Mouse (Mus musculus) CH12.LX (cell line): ENCODE data around the gene Msx2. TPM values are rescaled to one million over a fixed set of nuclear protein-coding genes. Genes with fewer than 3 reads are reported as not detected.

Source experiments
- DNase-seq: peaks from one replicate; pipeline ENCODE4 v3.0.0-alpha.2; 2013; ENCODE audit errors: extremely low read depth
- H3K27ac ChIP-seq: 2 replicates; pipeline ENCODE4 v1.5.1; 2012; ENCODE audit warnings: low read depth, mild to moderate bottlenecking, control low read depth, moderate library complexity; ENCODE audit not compliant: insufficient read depth
- H3K27me3 ChIP-seq: replicated peaks from 2 replicates; pipeline ENCODE3; 2012; ENCODE audit warnings: inconsistent platforms
- H3K36me3 ChIP-seq, 2 experiments: replicated peaks in 1 of 2; 2 replicates each; pipeline versions ENCODE3 to v1.6.1; 2012; ENCODE audit warnings: inconsistent platforms in 1 of 2, low read length in 1 of 2, mild to moderate bottlenecking in 1 of 2, mixed read lengths in 1 of 2, moderate library complexity in 1 of 2; ENCODE audit not compliant: control insufficient read depth in 1 of 2, insufficient read depth in 1 of 2
- H3K4me1 ChIP-seq, 2 experiments: 2 replicates each; pipeline ENCODE4 v1.6.1; 2012; ENCODE audit warnings: inconsistent platforms in 1 of 2, moderate library complexity in 1 of 2; ENCODE audit not compliant: insufficient read depth in 2 of 2, control insufficient read depth in 1 of 2
- H3K4me2 ChIP-seq: 2 replicates; pipeline ENCODE4 v1.6.1; 2012; ENCODE audit warnings: low read depth, mild to moderate bottlenecking, control low read depth; ENCODE audit not compliant: poor library complexity, insufficient read depth, severe bottlenecking
- H3K4me3 ChIP-seq, 3 experiments: fragments of 150-350 bp in 1 of 3; sonication (generic) in 1 of 3; replicated peaks in 1 of 3; 2 replicates each; pipeline versions ENCODE3 to v1.5.1; 2011 to 2012; ENCODE audit warnings: low read depth in 2 of 3, low read length in 2 of 3, mild to moderate bottlenecking in 2 of 3, moderate library complexity in 2 of 3, control low read depth in 1 of 3, improper control_type of control experiment in 1 of 3, inconsistent platforms in 1 of 3, mixed read lengths in 1 of 3; ENCODE audit not compliant: poor library complexity in 1 of 3
- H3K79me2 ChIP-seq: replicated peaks from 2 replicates; pipeline ENCODE4 v1.6.1; 2012; ENCODE audit warnings: mild to moderate bottlenecking, moderate library complexity; ENCODE audit not compliant: control insufficient read depth, poor library complexity, insufficient read depth, severe bottlenecking; ENCODE audit errors: extremely low read depth
- H3K9ac ChIP-seq: 2 replicates; pipeline ENCODE4 v1.6.1; 2012; ENCODE audit warnings: low read depth, mild to moderate bottlenecking, control low read depth, moderate library complexity; ENCODE audit not compliant: insufficient read depth
- H3K9me3 ChIP-seq: replicated peaks from 2 replicates; pipeline ENCODE3; 2012; ENCODE audit warnings: low read length, inconsistent platforms, mixed read lengths
- BHLHE40 ChIP-seq: IDR thresholded peaks from 2 replicates; pipeline ENCODE4 v1.6.1; 2011; ENCODE audit warnings: mild to moderate bottlenecking, low read depth, low read length, improper control_type of control experiment
- CTCF ChIP-seq, 2 experiments: IDR thresholded peaks in 1 of 2; conservative IDR thresholded peaks in 1 of 2; 2 replicates each; pipeline ENCODE4 v1.5.1; 2011 to 2012; ENCODE audit warnings: low read depth in 2 of 2, low read length in 2 of 2, improper control_type of control experiment in 1 of 2, inconsistent platforms in 1 of 2, mild to moderate bottlenecking in 1 of 2, moderate library complexity in 1 of 2
- ELF1 ChIP-seq: IDR thresholded peaks from 2 replicates; pipeline ENCODE4 v1.6.1; 2014; ENCODE audit warnings: low read depth, mild to moderate bottlenecking, inconsistent platforms, low read length, improper control_type of control experiment
- ETS1 ChIP-seq: conservative IDR thresholded peaks from 2 replicates; pipeline ENCODE4 v1.6.1; 2012; ENCODE audit warnings: low read depth, mild to moderate bottlenecking, inconsistent platforms, low read length, improper control_type of control experiment, moderate library complexity
- HCFC1 ChIP-seq: IDR thresholded peaks from 2 replicates; pipeline ENCODE4 v1.6.1; 2012; ENCODE audit warnings: low read depth, mild to moderate bottlenecking, inconsistent platforms, low read length, improper control_type of control experiment
- IRF4 ChIP-seq: IDR thresholded peaks from 2 replicates; pipeline ENCODE4 v1.6.1; 2014; ENCODE audit warnings: low read depth, mild to moderate bottlenecking, inconsistent platforms, low read length, improper control_type of control experiment
- JUN ChIP-seq: IDR thresholded peaks from 2 replicates; pipeline ENCODE4 v1.6.1; 2011; ENCODE audit warnings: low read depth, mild to moderate bottlenecking, low read length, improper control_type of control experiment, moderate library complexity; ENCODE audit not compliant: insufficient read depth
- KAT2A ChIP-seq: IDR thresholded peaks from 2 replicates; pipeline ENCODE4 v1.6.1; 2012; ENCODE audit warnings: low read length, improper control_type of control experiment, inconsistent platforms; ENCODE audit not compliant: insufficient replicate concordance
- MAX ChIP-seq: IDR thresholded peaks from 2 replicates; pipeline ENCODE4 v1.6.1; 2011; ENCODE audit warnings: low read length, improper control_type of control experiment
- MAZ ChIP-seq: IDR thresholded peaks from 2 replicates; pipeline ENCODE4 v1.6.1; 2012; ENCODE audit warnings: low read depth, mild to moderate bottlenecking, inconsistent platforms, low read length, improper control_type of control experiment, moderate library complexity
- MXI1 ChIP-seq: IDR thresholded peaks from 2 replicates; pipeline ENCODE4 v1.6.1; 2011; ENCODE audit warnings: mild to moderate bottlenecking, low read depth, low read length, improper control_type of control experiment
- NELFE ChIP-seq: IDR thresholded peaks from 2 replicates; pipeline ENCODE4 v1.6.1; 2011; ENCODE audit warnings: low read depth, low read length, improper control_type of control experiment
- NRF1 ChIP-seq: IDR thresholded peaks from 2 replicates; pipeline ENCODE4 v1.6.1; 2014; ENCODE audit warnings: low read depth, mild to moderate bottlenecking, inconsistent platforms, low read length, improper control_type of control experiment, moderate library complexity
- RCOR1 ChIP-seq: conservative IDR thresholded peaks from 2 replicates; pipeline ENCODE4 v1.6.1; 2012; ENCODE audit warnings: low read depth, mild to moderate bottlenecking, inconsistent platforms, low read length, improper control_type of control experiment
- SMC3 ChIP-seq: IDR thresholded peaks from 2 replicates; pipeline ENCODE4 v1.6.1; 2011; ENCODE audit warnings: low read depth, low read length, improper control_type of control experiment
- TBP ChIP-seq: conservative IDR thresholded peaks from 2 replicates; pipeline ENCODE4 v1.6.1; 2011; ENCODE audit warnings: low read depth, low read length, improper control_type of control experiment
- TCF12 ChIP-seq: IDR thresholded peaks from 2 replicates; pipeline ENCODE4 v1.6.1; 2014; ENCODE audit warnings: low read depth, mild to moderate bottlenecking, inconsistent platforms, low read length, improper control_type of control experiment
- USF1 ChIP-seq: IDR thresholded peaks from 2 replicates; pipeline ENCODE4 v1.6.1; 2014; ENCODE audit warnings: low read depth, mild to moderate bottlenecking, inconsistent platforms, low read length, improper control_type of control experiment
- USF2 ChIP-seq: conservative IDR thresholded peaks from 2 replicates; pipeline ENCODE4 v1.6.1; 2011; ENCODE audit warnings: low read depth, low read length, improper control_type of control experiment
- ZC3H11A ChIP-seq: IDR thresholded peaks from 2 replicates; pipeline ENCODE4 v1.6.1; 2012; ENCODE audit warnings: low read depth, mild to moderate bottlenecking, inconsistent platforms, low read length, improper control_type of control experiment
- ZMIZ1 ChIP-seq: IDR thresholded peaks from 2 replicates; pipeline ENCODE4 v1.6.1; 2012; ENCODE audit warnings: low read depth, mild to moderate bottlenecking, inconsistent platforms, low read length, improper control_type of control experiment
- dilution Hi-C: fragments of 300-500 bp; cut with MboI; formaldehyde crosslinking; loops from 2 replicates; pipeline ENCODE4 v1.14.3; 2020; ENCODE audit warnings: low sequenced_read_pairs; ENCODE audit not compliant: extremely low pct_unique_long_range_greater_than_20kb, extremely low pct_ligation_motif_present
- in situ Hi-C: fragments of 300-500 bp; cut with MboI; formaldehyde crosslinking; loops from 3 replicates; pipeline ENCODE4 v1.14.3; 2019; ENCODE audit warnings: low sequenced_read_pairs, low pct_ligation_motif_present, low pct_unique_long_range_greater_than_20kb, mixed read lengths
- polyA plus RNA-seq: library from polyadenylated mRNA; unstranded; fragments of >175 nt; gene quantifications from 2 replicates; pipeline ENCODE4 v1.2.1, GENCODE M21; 2012; ENCODE audit warnings: low read depth; ENCODE audit not compliant: insufficient read length
- total RNA-seq, 2 experiments: library from RNA; depleted of rRNA; stranded (reverse); fragments of 300-350 nt in 1 of 2; fragments of >200 nt in 1 of 2; gene quantifications; 2 replicates each; pipeline ENCODE4 v1.2.3; 2012 to 2014

Msx2 gene
- not detected in 2 replicates for total RNA-seq (2012; rRNA removed)
- total RNA-seq (2014; rRNA removed) = not detected in 2 replicates
- polyA plus RNA-seq = not detected in 2 replicates

DNA sequence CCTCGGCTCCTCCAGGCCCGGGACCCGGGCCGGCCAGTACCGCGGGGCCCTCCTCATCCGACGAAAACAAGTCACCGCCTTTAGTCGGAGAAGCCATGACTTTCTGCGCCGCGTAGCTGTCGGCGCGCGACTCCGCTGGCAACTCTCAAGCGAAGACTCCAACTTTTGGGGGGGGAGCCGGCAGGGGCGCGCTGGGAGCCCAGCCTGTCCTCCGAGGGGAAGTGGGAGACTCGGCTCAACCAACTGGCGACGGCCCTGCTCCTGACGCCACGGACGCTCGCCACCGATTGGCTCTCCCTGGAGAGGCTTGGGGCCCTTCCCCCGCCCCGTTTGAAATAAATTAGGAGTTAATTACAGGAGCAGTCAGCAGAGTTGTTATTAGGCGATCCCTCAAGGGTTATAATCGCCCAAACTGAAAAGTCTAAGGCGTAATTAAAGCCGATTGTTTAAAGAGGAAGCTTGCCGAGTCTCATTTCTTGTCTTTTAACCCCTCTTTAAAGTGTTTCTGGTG lies at the start of gene Msx2:
TSS of gene Msx2 (minus strand) at position 461 of the 511 bp plus-strand sequence.
- no peak for DNase-seq
- H3K9ac ChIP-seq = no peak within 1 kb of the TSS
- H3K9me3 ChIP-seq = no peaks in the 10 kb centered on the region
- no peak within 1 kb of the TSS for H3K27ac ChIP-seq
- H3K4me3 ChIP-seq = no peak within 1 kb of the TSS
- dilution Hi-C loops (no loop called here), in situ Hi-C loops (loop anchor here (25.0 kb wide), 1 partner anchor 215 kb away; no protein-coding TSS in a partner anchor)
- no peak within 1 kb of the TSS for H3K4me2 ChIP-seq
- no peaks in the 10 kb centered on the region for H3K79me2 ChIP-seq
- no peak for TF ChIP-seq NRF1
- H3K27me3 ChIP-seq = peaks cover 67% of the 10 kb centered on the region
- H3K36me3 ChIP-seq = no peaks in the 10 kb centered on the region
- peaks cover 0 to 3% of the 10 kb centered on the region in 2 experiments; a peak in 1 of 4 replicates for H3K4me1 ChIP-seq

DNA sequence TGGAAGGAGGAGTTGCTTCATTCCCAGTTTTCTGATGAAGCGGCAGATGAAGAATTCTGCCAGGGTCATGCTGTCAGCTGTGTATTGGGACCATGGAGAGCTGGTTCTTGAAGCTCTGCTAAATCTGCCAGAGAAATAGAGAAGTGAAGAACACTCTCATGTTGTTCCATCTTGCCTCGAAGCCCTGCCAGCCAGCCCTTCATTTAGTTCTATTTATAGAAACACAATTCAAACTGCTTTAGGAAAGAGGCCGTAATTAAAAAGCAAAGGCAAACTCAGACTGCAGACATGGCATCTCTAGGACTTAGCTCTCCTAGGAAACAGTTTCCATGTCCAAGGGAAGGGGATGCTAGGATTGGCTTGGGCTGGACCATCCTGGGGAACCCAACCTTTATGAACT lies 48.6 kb upstream of the Msx2 start:
- dilution Hi-C loops = no loop called here
- TF ChIP-seq ETS1 (no peak), BHLHE40 (no peak), RCOR1 (no peak), MAX (no peak), NRF1 (no peak), HCFC1 (no peak), CTCF (conservative IDR thresholded peaks at IDR 0.05 in 1 of 2, IDR thresholded peaks at IDR 0.05 in 1 of 2; ENCODE audit: low read depth in 2 of 2, low read length in 2 of 2) (no peak), MAZ (no peak), IRF4 (no peak)
- Histone ChIP-seq H3K79me2 (no peaks in the 10 kb centered on the region), H3K36me3 (no peaks in the 10 kb centered on the region), H3K9me3 (no peaks in the 10 kb centered on the region), H3K4me2 (no peak overlapping the region), H3K27me3 (peaks cover 7% of the 10 kb centered on the region), H3K9ac (no peak overlapping the region), H3K4me3 (no peak overlapping the region), H3K4me1 (peaks cover 0 to 5% of the 10 kb centered on the region in 2 experiments; a peak in 2 of 4 replicates), H3K27ac (no peak overlapping the region)
- in situ Hi-C loops = no loop called here
- no peak for DNase-seq

DNA sequence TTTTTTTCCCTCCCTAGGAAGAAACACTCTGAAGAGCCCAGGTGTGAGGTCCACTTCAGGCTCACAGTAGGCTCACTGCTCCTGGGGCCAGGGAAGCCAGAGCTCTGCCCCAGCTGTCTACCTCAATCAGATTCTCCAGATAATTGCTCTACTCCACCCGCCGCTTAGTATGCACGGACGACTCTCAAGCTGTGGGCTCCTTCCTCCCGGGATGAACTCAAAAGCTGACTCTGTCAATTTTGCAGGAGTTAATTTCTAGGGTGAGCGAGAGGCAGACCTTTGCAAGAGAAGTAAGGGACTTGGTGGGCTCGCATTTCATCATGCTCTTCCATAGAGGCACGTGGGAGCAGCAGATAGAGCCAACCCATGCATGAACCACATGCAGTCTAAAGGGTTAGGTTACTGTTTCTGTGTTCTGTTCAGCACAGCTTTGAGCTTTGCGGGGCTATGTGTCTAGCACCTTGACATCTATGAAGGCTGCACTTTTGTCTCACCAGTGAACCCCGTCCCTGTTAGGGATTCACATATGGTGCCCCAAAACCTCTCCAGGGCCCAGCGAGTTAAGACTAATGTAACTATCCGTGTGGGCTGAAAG lies 47.6 kb upstream of the Msx2 start:
- Histone ChIP-seq H3K4me1 (peaks cover 0 to 5% of the 10 kb centered on the region in 2 experiments; a peak in 2 of 4 replicates), H3K9me3 (peaks cover 3% of the 10 kb centered on the region), H3K4me3 (no peak overlapping the region), H3K9ac (no peak overlapping the region), H3K79me2 (no peaks in the 10 kb centered on the region), H3K4me2 (no peak overlapping the region), H3K36me3 (no peaks in the 10 kb centered on the region), H3K27ac (no peak overlapping the region), H3K27me3 (peaks cover 7% of the 10 kb centered on the region)
- dilution Hi-C loops = no loop called here
- DNase-seq = no peak
- no peak for TF ChIP-seq CTCF (conservative IDR thresholded peaks at IDR 0.05 in 1 of 2, IDR thresholded peaks at IDR 0.05 in 1 of 2; ENCODE audit: low read depth in 2 of 2, low read length in 2 of 2)
- TF ChIP-seq SMC3 = no peak
- no peak for TF ChIP-seq KAT2A
- no peak for TF ChIP-seq TCF12
- TF ChIP-seq ZC3H11A = no peak
- TF ChIP-seq JUN = no peak
- no peak for TF ChIP-seq ELF1
- TF ChIP-seq BHLHE40 = no peak
- no peak for TF ChIP-seq ZMIZ1
- no peak for TF ChIP-seq NELFE
- TF ChIP-seq TBP = no peak
- no peak for TF ChIP-seq IRF4
- TF ChIP-seq NRF1 = no peak
- no peak for TF ChIP-seq MXI1
- TF ChIP-seq ETS1 = no peak
- no peak for TF ChIP-seq USF2
- TF ChIP-seq USF1 = no peak
- no peak for TF ChIP-seq MAX
- in situ Hi-C loops = no loop called here
